Mouse (Mus musculus) embryonic facial prominence, embryonic 11.5 days (tissue): Measurements from ENCODE around the gene Olfr727. TPM values are rescaled to one million over a fixed set of nuclear protein-coding genes. Genes with fewer than 3 reads are reported as not detected.

Experiments used
- ATAC-seq: fragments of 200-750 bp; cut with Nextera tagmentation; replicated peaks from 2 replicates; pipeline ENCODE4 v1.8.0; 2017; ENCODE audit warnings: low read depth; ENCODE audit not compliant: insufficient number of reproducible peaks, low FRiP score, low TSS enrichment
- DNase-seq: peaks from one replicate; pipeline ENCODE4 v3.0.0-alpha.2; 2015; ENCODE audit warnings: low spot score
- H3K27ac ChIP-seq: fragments of 300-500 bp; sonication (generic); replicated peaks from 2 replicates; pipeline ENCODE4 v1.5.1; 2014; ENCODE audit warnings: mild to moderate bottlenecking, low read depth, low read length, control low read depth
- H3K27me3 ChIP-seq: fragments of 300-500 bp; sonication (generic); 2 replicates; pipeline ENCODE4 v1.6.1; 2014; ENCODE audit warnings: mild to moderate bottlenecking, low read length, moderate library complexity, mixed read lengths; ENCODE audit not compliant: control insufficient read depth, insufficient read depth
- H3K36me3 ChIP-seq: fragments of 300-500 bp; sonication (generic); replicated peaks from 2 replicates; pipeline ENCODE4 v1.6.1; 2014; ENCODE audit warnings: low read depth, mild to moderate bottlenecking, low read length, moderate library complexity, mixed read lengths; ENCODE audit not compliant: control insufficient read depth, insufficient read depth
- H3K4me1 ChIP-seq: fragments of 300-500 bp; sonication (generic); 2 replicates; pipeline ENCODE4 v1.6.1; 2014; ENCODE audit warnings: low read length, mixed read lengths; ENCODE audit not compliant: control insufficient read depth, insufficient read depth
- H3K4me2 ChIP-seq: fragments of 300-500 bp; sonication (generic); 2 replicates; pipeline ENCODE4 v1.6.1; 2014; ENCODE audit warnings: low read depth, mild to moderate bottlenecking, control low read depth, low read length, moderate library complexity
- H3K4me3 ChIP-seq: fragments of 300-500 bp; sonication (generic); 2 replicates; pipeline ENCODE4 v1.5.1; 2014; ENCODE audit warnings: low read depth, low read length, control low read depth
- H3K9ac ChIP-seq: fragments of 300-500 bp; sonication (generic); replicated peaks from 2 replicates; pipeline ENCODE4 v1.6.1; 2014; ENCODE audit warnings: mild to moderate bottlenecking, control low read depth, low read length
- H3K9me3 ChIP-seq: fragments of 300-500 bp; sonication (generic); replicated peaks from 2 replicates; pipeline ENCODE4 v1.6.1; 2016; ENCODE audit warnings: mild to moderate bottlenecking, low read length, inconsistent platforms, mixed read lengths; ENCODE audit not compliant: control insufficient read depth
- WGBS: fragments of 180-500 bp; shearing (Covaris S2); extraction: QIAGEN DNeasy Blood & Tissue Kit; methylation state at CpG from one replicate; pipeline ENCODE4 v1.1.7; 2014; 5-methylcytosine and 5-hydroxymethylcytosine counted together
- polyA plus RNA-seq: library from polyadenylated mRNA; unstranded; fragments of >200 nt; fragmentation: Nextera tagmentation; extraction: Ambion mirVana; gene quantifications from 2 replicates; pipeline ENCODE4 v1.2.1, GENCODE M21; 2014

The Olfr727 gene
- not detected in 2 replicates for polyA plus RNA-seq

GRCm38 (mm10) chr14:50122886-50123285 is at the start of gene Olfr727:
Olfr727 (plus strand) TSS chr14:50123186.
- Histone ChIP-seq H3K4me3 (no peak within 1 kb of the TSS), H3K27me3 (no peaks in the 10 kb centered on the region), H3K4me1 (no peaks in the 10 kb centered on the region), H3K9me3 (no peaks in the 10 kb centered on the region), H3K4me2 (no peak within 1 kb of the TSS), H3K36me3 (no peaks in the 10 kb centered on the region), H3K27ac (no peak within 1 kb of the TSS), H3K9ac (no peak within 1 kb of the TSS)
- ATAC-seq = no peak
- no peak for DNase-seq
- WGBS = 76% methylated on average over 1 of the region's 1 CpGs

DNA sequence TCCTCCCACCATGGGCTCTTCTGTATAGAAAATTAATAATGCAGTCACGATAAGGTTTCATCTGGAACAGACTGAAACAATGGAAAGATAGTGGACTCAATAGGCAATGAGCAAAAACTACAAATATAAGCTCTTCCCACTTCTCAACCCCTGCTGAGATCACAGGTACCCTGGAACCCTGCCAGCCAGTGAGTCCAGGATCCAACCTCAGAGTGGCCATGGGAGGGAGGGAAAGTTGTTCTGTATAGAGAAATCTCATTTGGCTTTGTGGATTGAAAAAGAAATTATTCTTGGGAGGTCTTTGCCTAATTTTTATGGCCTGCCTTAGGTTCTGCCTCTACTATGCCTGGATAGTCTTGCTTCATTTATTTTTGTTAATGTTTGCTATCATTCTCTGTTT is 32.1 kb upstream of the Olfr727 start, which contains the start of gene Olfr726:
Olfr726 (minus strand) TSS at position 101 of the 400 bp plus-strand sequence.
- Histone ChIP-seq H3K4me3 (no peak within 1 kb of the TSS), H3K9ac (no peak within 1 kb of the TSS), H3K27me3 (no peaks in the 10 kb centered on the region), H3K36me3 (no peaks in the 10 kb centered on the region), H3K4me1 (no peaks in the 10 kb centered on the region), H3K4me2 (no peak within 1 kb of the TSS), H3K27ac (no peak within 1 kb of the TSS), H3K9me3 (no peaks in the 10 kb centered on the region)
- 79% methylated on average over 1 of the region's 1 CpGs for WGBS
- ATAC-seq = no peak
- no peak for DNase-seq

DNA sequence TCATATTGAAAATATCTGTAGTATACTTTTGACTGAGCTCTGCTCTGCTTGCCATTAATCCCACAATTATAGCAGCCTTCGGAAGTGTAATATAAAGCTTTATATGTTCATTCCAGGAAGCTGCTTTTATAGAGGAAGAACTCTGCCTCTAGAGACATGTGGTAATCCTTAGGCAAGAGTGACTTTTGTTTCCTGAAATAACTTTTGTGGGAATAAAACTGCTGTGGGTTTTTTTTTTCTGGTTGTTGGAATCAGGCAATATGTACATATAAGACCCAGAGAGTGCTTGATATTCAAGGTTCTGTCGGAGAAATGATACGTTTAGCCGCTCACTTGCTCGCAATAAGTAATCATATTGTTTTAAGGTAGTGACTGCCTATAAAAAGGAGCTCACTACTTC is 19.6 kb downstream of the Olfr727 start, which contains the start of gene Olfr728:
Olfr728 (minus strand) TSS at position 101 of the 400 bp plus-strand sequence.
- Histone ChIP-seq H3K9me3 (no peaks in the 10 kb centered on the region), H3K27me3 (no peaks in the 10 kb centered on the region), H3K36me3 (no peaks in the 10 kb centered on the region), H3K4me3 (no peak within 1 kb of the TSS), H3K4me2 (no peak within 1 kb of the TSS), H3K4me1 (no peaks in the 10 kb centered on the region), H3K9ac (no peak within 1 kb of the TSS), H3K27ac (no peak within 1 kb of the TSS)
- 86% methylated on average over 5 of the region's 5 CpGs for WGBS
- DNase-seq (no peak), ATAC-seq (no peak)

DNA sequence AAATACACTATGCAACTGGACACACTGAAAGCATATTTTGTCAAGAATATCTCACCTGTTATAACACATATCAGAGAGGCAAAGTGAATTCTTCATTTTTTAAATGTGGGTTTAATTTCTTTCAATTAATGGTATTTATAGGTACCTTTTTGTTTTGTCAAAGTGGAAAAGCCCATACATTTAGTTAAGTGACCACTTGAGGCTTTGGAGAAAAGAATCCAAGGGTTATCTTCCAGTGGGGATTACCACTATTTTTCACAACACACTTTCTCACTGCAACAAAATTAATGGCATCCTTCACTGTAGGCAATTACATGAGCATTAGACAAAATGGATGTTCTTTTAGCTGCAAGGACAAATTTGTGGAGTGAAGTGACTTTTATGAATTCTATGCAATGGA is 29.8 kb downstream of the Olfr727 start, which contains the start of gene Olfr729:
Olfr729 (minus strand) TSS at position 101 of the 400 bp plus-strand sequence.
- ATAC-seq = no peak
- Histone ChIP-seq H3K4me2 (no peak within 1 kb of the TSS), H3K4me3 (no peak within 1 kb of the TSS), H3K27me3 (no peaks in the 10 kb centered on the region), H3K9ac (no peak within 1 kb of the TSS), H3K4me1 (no peaks in the 10 kb centered on the region), H3K9me3 (no peaks in the 10 kb centered on the region), H3K27ac (no peak within 1 kb of the TSS), H3K36me3 (no peaks in the 10 kb centered on the region)
- DNase-seq = no peak

Other genes with a start within 250 kb of the Olfr727 start
- gene Olfr722, start 221.2 kb upstream of the Olfr727 start, polyA plus RNA-seq = not detected in 2 replicates
- not detected in 2 replicates for gene Olfr723, start 191.4 kb upstream of the Olfr727 start, polyA plus RNA-seq
- not detected in 2 replicates for gene Olfr724, start 159.9 kb upstream of the Olfr727 start, polyA plus RNA-seq
- not detected in 2 replicates for gene Olfr725, start 82.8 kb upstream of the Olfr727 start, polyA plus RNA-seq
- gene Olfr726, start 32.2 kb upstream of the Olfr727 start, polyA plus RNA-seq = not detected in 2 replicates
- gene Olfr728, start 19.5 kb downstream of the Olfr727 start, polyA plus RNA-seq = not detected in 2 replicates
- gene Olfr729, start 29.7 kb downstream of the Olfr727 start, polyA plus RNA-seq = not detected in 2 replicates
- not detected in 2 replicates for gene Olfr730, start 65.0 kb downstream of the Olfr727 start, polyA plus RNA-seq
- not detected in 2 replicates for gene Olfr731, start 118.7 kb downstream of the Olfr727 start, polyA plus RNA-seq
- not detected in 2 replicates for gene Olfr732, start 161.0 kb downstream of the Olfr727 start, polyA plus RNA-seq
- gene Olfr733, start 178.3 kb downstream of the Olfr727 start, polyA plus RNA-seq = not detected in 2 replicates
- not detected in 2 replicates for gene Olfr734, start 203.6 kb downstream of the Olfr727 start, polyA plus RNA-seq
- gene Olfr735, start 225.7 kb downstream of the Olfr727 start, polyA plus RNA-seq = not detected in 2 replicates
- not detected in 2 replicates for gene Tlr11, start 234.7 kb downstream of the Olfr727 start, polyA plus RNA-seq